Mouse (Mus musculus) neural tube, embryonic 12.5 days (tissue): ENCODE results near the gene Acot7. TPM values are rescaled to one million over a fixed set of nuclear protein-coding genes. Genes with fewer than 3 reads are reported as not detected.

Experiments
- ATAC-seq: fragments of 200-750 bp; cut with Nextera tagmentation; 2 replicates; pipeline ENCODE4 v1.8.0; 2017; ENCODE audit warnings: low read depth, mild to moderate bottlenecking, moderate TSS enrichment, moderate library complexity; ENCODE audit not compliant: low FRiP score
- H3K27ac ChIP-seq: fragments of 300-500 bp; sonication (generic); 2 replicates; pipeline ENCODE4 v1.5.1; 2016
- H3K27me3 ChIP-seq: fragments of 300-500 bp; sonication (generic); replicated peaks from 2 replicates; pipeline ENCODE4 v1.6.1; 2016; ENCODE audit warnings: mild to moderate bottlenecking
- H3K36me3 ChIP-seq: fragments of 300-500 bp; sonication (generic); 2 replicates; pipeline ENCODE4 v1.6.1; 2016; ENCODE audit warnings: mild to moderate bottlenecking
- H3K4me1 ChIP-seq: fragments of 300-500 bp; sonication (generic); 2 replicates; pipeline ENCODE4 v1.6.1; 2016
- H3K4me2 ChIP-seq: fragments of 300-500 bp; sonication (generic); replicated peaks from 2 replicates; pipeline ENCODE4 v1.6.1; 2016; ENCODE audit warnings: mild to moderate bottlenecking
- H3K4me3 ChIP-seq: fragments of 300-500 bp; sonication (generic); 2 replicates; pipeline ENCODE4 v1.5.1; 2016
- H3K9ac ChIP-seq: fragments of 300-500 bp; sonication (generic); 2 replicates; pipeline ENCODE4 v1.6.1; 2016; ENCODE audit warnings: mild to moderate bottlenecking
- H3K9me3 ChIP-seq: fragments of 300-500 bp; sonication (generic); 2 replicates; pipeline ENCODE4 v1.6.1; 2016; ENCODE audit warnings: mild to moderate bottlenecking
- WGBS: fragments of 180-500 bp; shearing (Covaris S2); methylation state at CpG from one replicate; pipeline ENCODE4 v1.1.7; 2016; 5-methylcytosine and 5-hydroxymethylcytosine counted together
- polyA plus RNA-seq: library from polyadenylated mRNA; unstranded; fragments of >200 nt; fragmentation: Nextera tagmentation; extraction: Ambion mirVana; gene quantifications from 2 replicates; pipeline ENCODE4 v1.2.1, GENCODE M21; 2016

Gene Acot7
- polyA plus RNA-seq, 1 experiment from 2014 or later: 213 TPM

DNA sequence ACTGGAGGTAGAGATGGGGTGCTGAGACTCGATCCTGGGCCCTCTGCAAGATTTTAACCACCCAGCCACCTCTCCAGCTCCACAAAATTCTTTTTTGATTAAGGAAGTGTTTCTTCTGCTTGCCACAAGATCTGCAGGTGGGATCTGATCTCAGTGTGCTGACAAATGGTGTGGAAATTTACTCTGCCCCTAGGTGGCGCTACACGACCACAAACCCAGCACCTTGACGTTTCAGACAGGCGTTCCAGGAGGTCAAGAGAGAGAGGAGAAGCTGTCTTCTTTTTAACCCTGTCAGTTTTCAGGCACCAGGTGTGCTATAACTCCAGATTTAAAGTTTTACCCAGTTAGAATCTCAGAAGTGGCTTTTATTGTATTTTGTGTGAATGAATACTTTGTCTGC lies 4.9 kb upstream of the Acot7 start:
- H3K27me3 ChIP-seq: peaks cover 15% of the 10 kb centered on the region
- no peak for ATAC-seq
- WGBS: 1% methylated on average over 5 of the region's 5 CpGs

DNA sequence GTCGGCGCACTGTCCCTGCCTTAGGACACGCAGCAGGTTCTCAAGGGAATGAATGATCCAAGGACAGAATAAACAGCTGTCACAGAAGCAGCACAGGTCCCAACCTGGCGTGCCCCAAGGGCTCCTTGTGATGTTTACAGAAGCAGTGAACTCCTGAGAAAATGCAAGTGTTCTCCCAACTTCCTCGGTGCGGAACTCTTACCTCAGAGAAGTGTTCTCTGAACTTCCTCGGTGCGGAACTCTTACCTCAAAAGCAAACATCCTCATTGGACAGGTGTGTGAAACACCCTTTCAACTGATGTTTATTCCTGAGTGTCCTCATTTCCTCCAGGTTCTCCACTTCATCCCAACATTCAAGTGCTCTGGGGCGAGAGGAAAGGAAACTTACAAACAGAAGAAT lies 4.0 kb upstream of the Acot7 start:
- Histone ChIP-seq H3K9ac (no peak overlapping the region), H3K4me3 (no peak overlapping the region), H3K27me3 (peaks cover 15% of the 10 kb centered on the region), H3K4me2 (no peak overlapping the region), H3K9me3 (no peaks in the 10 kb centered on the region), H3K4me1 (peaks cover 13% of the 10 kb centered on the region), H3K36me3 (no peaks in the 10 kb centered on the region), H3K27ac (no peak overlapping the region)
- ATAC-seq: no peak
- WGBS: 87% methylated on average over 9 of the region's 9 CpGs

More for the DNA sequence above, 4.9 kb upstream of the Acot7 start:
- Histone ChIP-seq H3K4me3 (no peak overlapping the region), H3K27ac (no peak overlapping the region), H3K9ac (no peak overlapping the region), H3K4me1 (peaks cover 7% of the 10 kb centered on the region; the same call in 1 of the 2 replicates), H3K4me2 (no peak overlapping the region), H3K36me3 (no peaks in the 10 kb centered on the region), H3K9me3 (no peaks in the 10 kb centered on the region)

DNA sequence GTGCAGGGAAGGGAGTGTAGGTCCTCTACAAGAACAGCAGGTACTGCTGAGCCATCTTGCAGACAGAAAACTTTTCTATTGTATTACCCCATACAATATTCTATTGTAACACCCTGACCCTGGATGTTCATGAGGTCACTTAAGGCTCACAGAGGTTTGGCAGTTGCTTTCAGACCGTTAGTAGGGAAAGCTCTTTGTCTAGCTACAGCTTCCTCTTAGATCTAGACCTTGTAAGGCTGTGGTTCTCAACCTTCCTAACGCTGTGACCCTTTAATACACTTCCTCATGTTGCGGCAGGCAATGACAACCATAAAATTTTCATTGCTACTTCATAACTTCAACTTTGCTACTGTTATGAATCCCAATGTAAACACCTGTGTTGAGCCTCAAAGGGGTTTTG lies 1.3 kb upstream of the Acot7 start:
- Histone ChIP-seq H3K4me2 (no peak overlapping the region), H3K27me3 (peaks cover 20% of the 10 kb centered on the region; the same call in 1 of the 2 replicates), H3K4me3 (no peak overlapping the region), H3K36me3 (no peaks in the 10 kb centered on the region), H3K9ac (no peak overlapping the region), H3K4me1 (peaks cover 29% of the 10 kb centered on the region), H3K9me3 (no peaks in the 10 kb centered on the region), H3K27ac (no peak overlapping the region)
- 79% methylated on average over 3 of the region's 3 CpGs for WGBS
- no peak for ATAC-seq

DNA sequence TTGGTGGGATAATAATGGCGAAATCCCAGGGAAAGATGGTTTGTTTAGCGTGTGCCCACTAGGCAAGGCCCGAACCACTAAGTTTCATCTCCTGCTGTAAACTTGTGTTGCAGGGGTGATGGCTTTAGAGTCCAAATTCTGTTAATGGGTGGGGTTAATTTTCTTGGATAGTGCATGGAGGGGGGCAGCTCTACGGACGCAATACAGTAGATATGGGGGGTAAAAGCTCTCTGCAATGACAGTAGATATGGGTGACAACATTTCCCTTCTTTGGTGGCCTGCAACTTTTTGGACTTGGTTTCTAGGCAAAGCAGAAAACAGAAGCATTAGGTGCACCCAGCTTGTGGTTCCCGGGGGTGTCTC lies 779 bp upstream of the Acot7 start:
- Histone ChIP-seq H3K4me2 (peak overlapping the region; percentile 96), H3K4me3 (peak overlapping the region; percentile 68), H3K4me1 (peaks cover 29% of the 10 kb centered on the region), H3K27ac (no peak overlapping the region), H3K36me3 (no peaks in the 10 kb centered on the region), H3K9ac (peak overlapping the region; percentile 85), H3K9me3 (no peaks in the 10 kb centered on the region), H3K27me3 (peaks cover 20% of the 10 kb centered on the region; the same call in 1 of the 2 replicates)
- WGBS: 73% methylated on average over 6 of the region's 6 CpGs
- ATAC-seq: no peak

DNA sequence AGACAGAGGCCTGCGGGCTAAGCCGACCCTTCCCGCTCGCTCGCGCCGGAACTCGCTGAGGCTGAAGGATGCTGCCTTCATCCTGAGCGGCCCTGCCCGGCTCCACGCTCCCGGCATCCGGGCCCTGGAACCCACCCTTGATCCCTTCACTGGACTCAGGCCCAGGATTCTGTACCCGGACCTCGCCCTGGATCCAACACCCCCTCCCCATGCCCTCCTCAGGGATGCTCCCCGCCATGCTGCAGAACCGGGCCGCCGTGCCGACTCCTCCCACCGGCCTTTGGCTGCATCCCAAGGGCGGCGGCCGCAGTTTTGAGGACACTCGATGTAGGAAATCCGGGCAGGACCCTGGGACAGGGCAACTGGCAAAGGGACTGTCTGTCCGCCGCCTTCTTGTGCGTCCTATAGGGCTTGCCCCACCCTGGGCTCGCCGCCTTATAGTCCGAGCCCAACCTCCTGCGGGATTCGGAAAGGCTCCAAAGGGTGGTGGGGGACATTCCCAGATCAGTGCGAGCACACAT lies 470 bp downstream of the Acot7 start:
- Histone ChIP-seq H3K36me3 (no peaks in the 10 kb centered on the region), H3K4me3 (peak overlapping the region; percentile 68), H3K4me1 (peaks cover 29% of the 10 kb centered on the region), H3K4me2 (peak overlapping the region; percentile 96), H3K9ac (peak overlapping the region; percentile 85), H3K27me3 (peaks cover 20% of the 10 kb centered on the region; the same call in 1 of the 2 replicates), H3K27ac (peak overlapping the region; percentile 37; the same call in 1 of the 2 replicates), H3K9me3 (no peaks in the 10 kb centered on the region)
- under 1% methylated on average over 35 of the region's 35 CpGs for WGBS
- peak; percentile 73 for ATAC-seq

DNA sequence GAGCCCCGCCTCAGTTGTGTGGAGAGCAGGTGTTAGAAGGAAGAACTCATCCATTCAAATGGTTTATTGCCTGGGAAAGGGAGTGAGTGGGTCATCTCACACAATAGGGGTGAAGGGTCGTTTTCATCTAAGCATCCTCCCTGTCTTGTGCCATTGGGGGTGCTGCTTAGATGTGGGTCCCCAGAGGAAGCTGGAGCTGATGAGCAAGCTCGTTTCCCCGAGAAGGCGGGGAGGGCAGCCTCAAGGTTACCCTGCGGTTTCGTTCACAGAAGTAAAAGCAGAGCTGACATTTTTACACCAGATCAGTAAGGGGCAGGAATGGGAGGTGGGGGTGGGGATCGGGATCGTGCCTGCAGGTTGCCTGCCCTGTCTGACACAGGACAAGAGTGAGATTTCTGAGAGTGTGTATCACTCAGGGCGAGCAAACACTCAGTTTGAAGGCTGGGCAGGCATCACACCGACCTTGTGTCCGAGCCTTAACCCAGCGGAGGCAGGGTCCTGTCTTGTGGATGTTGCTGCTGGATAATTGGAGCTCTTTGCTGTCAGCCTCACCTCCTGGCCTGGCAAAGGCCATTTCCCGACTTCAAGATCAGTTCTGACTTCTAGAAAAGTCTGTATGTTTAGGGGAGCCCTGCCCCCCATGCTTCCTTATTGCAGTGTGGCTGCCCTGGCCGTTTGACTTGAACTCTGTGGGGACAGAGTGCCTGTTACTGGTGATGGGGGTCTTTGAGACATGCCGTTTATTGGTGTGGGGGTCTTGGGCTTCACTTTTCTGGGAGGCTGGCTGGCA lies 1.2 kb downstream of the Acot7 start:
- peaks cover 20% of the 10 kb centered on the region; the same call in 1 of the 2 replicates for H3K27me3 ChIP-seq
- H3K9ac ChIP-seq: peak overlapping the region; percentile 85
- H3K9me3 ChIP-seq: no peaks in the 10 kb centered on the region
- peak overlapping the region; percentile 96 for H3K4me2 ChIP-seq
- H3K27ac ChIP-seq: peak overlapping the region; percentile 2; the same call in 1 of the 2 replicates
- 12% methylated on average over 16 of the region's 16 CpGs for WGBS
- H3K4me1 ChIP-seq: peaks cover 29% of the 10 kb centered on the region
- H3K4me3 ChIP-seq: peak overlapping the region; percentile 68
- no peak for ATAC-seq
- H3K36me3 ChIP-seq: no peaks in the 10 kb centered on the region

DNA sequence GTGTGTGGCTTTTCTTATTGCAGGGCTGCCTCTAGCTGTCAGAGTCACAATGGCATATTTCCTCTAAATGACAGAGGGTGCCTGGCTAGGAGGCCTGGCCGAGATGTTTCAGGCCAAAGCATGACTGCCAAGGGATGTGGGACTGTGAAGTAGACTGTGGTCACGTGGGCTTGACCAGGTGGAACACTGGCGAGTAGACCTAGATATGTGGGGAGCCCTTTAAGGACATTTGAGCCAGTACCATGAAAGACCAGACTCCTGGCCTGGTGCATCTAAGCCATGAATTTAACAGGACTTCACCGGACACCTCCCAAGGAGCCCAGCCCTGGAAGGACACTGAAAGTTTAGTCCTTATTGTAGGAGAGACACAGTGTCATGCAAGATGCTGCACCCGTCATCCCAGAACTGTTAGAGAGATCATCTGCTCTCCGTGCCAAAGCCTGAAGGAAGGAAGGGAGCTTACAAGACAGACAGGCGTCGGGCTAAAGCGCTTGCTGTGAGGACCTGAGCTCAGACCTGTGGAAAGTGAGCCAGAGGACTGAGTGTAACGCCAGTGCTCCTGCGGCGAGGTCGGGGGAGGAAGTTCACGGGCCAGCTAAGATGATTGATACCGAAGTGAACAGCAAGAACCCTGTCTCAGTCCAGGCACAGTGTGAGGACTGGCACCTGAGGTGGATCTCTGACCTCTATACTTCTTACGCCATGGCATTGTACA lies 2.2 kb downstream of the Acot7 start:
- peaks cover 29% of the 10 kb centered on the region for H3K4me1 ChIP-seq
- H3K36me3 ChIP-seq: no peaks in the 10 kb centered on the region
- H3K9ac ChIP-seq: 0 out of 2 replicates have a peak overlapping the region, but pooled peaks have one; percentile 85
- no peak overlapping the region for H3K4me3 ChIP-seq
- WGBS: 83% methylated on average over 16 of the region's 16 CpGs
- H3K27ac ChIP-seq: no peak overlapping the region
- 0 out of 2 replicates have a peak, but pooled peaks cover 13% of the 10 kb centered on the region for H3K27me3 ChIP-seq
- peak overlapping the region; percentile 96 for H3K4me2 ChIP-seq
- H3K9me3 ChIP-seq: no peaks in the 10 kb centered on the region
- ATAC-seq: no peak

DNA sequence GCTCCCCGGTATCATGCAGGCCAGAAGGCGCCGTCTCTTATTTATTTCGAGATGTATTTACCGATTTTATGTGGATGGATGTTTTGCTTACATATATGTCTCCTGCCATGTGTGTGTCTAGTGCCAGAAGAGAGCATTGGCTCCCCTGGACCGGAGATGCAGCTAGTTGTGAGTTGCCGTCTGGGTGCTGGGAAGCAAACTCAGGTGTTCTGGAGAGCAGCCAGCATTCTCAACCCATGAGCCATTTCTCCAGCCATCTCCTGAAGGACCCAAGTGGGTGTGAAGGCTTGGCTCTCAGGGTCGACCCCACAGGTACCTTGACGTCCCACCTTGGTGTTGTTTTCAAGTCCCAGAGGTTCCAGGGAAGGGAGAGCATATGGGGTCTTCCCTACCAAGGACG lies 4.3 kb downstream of the Acot7 start:
- no peak overlapping the region for H3K9ac ChIP-seq
- H3K4me3 ChIP-seq: no peak overlapping the region
- WGBS: 91% methylated on average over 10 of the region's 10 CpGs
- no peaks in the 10 kb centered on the region for H3K36me3 ChIP-seq
- peaks cover 44% of the 10 kb centered on the region for H3K4me1 ChIP-seq
- no peak for ATAC-seq
- no peaks in the 10 kb centered on the region for H3K9me3 ChIP-seq
- no peak overlapping the region for H3K4me2 ChIP-seq
- H3K27me3 ChIP-seq: 0 out of 2 replicates have a peak, but pooled peaks cover 5% of the 10 kb centered on the region
- no peak overlapping the region for H3K27ac ChIP-seq

DNA sequence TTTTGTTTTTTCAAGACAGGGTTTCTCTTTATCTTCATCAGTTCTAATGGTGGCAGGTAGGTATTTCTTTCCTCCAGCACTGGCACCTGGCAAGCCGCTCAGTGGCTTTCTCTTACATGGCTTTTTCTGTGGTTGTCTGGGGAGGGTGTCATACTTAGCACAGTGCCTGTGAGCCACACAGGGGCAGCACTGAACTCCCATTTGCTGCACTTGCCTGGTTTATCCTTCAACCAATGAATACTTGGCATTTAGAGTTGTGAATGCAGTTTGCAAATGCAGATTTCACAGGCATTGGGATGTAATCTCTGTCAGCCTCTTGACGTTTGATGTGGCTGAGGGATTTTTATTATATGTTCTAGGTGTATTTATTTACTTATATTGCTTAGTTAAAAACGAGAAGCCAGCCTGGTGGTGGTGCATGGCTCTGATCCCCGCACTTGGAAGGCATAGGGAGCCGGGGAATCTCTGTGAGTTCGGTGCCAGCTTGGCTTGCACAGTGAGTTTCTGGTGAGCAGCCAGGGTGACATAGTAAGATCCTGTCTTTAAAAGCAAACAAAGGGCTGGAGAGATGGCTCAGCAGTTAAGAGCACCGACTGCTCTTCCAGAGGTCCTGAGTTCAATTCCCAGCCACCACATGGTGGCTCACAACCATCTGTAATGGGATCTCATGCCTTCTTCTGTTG lies 6.6 kb downstream of the Acot7 start:
- Histone ChIP-seq H3K9me3 (no peaks in the 10 kb centered on the region), H3K27ac (no peak overlapping the region), H3K4me3 (no peak overlapping the region), H3K4me1 (peaks cover 27% of the 10 kb centered on the region), H3K9ac (no peak overlapping the region), H3K27me3 (no peaks in the 10 kb centered on the region), H3K4me2 (no peak overlapping the region), H3K36me3 (no peaks in the 10 kb centered on the region)
- WGBS: 71% methylated on average over 7 of the region's 7 CpGs
- no peak for ATAC-seq

DNA sequence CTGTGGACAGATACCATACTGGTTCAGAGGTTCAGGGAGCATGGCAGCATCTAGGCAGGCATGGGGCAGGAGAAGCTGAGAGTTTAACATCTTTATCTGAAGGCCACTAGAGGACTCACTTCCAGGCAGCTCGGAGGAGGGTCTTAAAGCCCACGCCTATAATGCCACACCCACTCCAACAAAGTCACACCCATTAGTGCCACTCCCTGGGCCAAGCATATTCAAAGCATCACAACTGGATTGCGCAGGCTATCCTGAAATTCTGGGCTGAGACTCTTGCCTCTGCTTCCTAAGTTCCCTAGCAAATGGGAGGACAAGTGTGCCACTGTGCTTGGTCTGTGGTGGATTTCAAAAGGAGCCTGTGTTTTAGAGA lies 7.2 kb downstream of the Acot7 start:
- H3K4me1 ChIP-seq: peaks cover 21% of the 10 kb centered on the region
- peak; percentile 17; the same call in 1 of the 2 replicates for ATAC-seq
- no peaks in the 10 kb centered on the region for H3K36me3 ChIP-seq
- H3K4me2 ChIP-seq: peak overlapping the region; percentile 46
- H3K9me3 ChIP-seq: no peaks in the 10 kb centered on the region
- 6% methylated on average over 3 of the region's 3 CpGs for WGBS
- 0 out of 2 replicates have a peak overlapping the region, but pooled peaks have one; percentile 47 for H3K9ac ChIP-seq
- H3K4me3 ChIP-seq: no peak overlapping the region
- H3K27ac ChIP-seq: no peak overlapping the region
- H3K27me3 ChIP-seq: no peaks in the 10 kb centered on the region

DNA sequence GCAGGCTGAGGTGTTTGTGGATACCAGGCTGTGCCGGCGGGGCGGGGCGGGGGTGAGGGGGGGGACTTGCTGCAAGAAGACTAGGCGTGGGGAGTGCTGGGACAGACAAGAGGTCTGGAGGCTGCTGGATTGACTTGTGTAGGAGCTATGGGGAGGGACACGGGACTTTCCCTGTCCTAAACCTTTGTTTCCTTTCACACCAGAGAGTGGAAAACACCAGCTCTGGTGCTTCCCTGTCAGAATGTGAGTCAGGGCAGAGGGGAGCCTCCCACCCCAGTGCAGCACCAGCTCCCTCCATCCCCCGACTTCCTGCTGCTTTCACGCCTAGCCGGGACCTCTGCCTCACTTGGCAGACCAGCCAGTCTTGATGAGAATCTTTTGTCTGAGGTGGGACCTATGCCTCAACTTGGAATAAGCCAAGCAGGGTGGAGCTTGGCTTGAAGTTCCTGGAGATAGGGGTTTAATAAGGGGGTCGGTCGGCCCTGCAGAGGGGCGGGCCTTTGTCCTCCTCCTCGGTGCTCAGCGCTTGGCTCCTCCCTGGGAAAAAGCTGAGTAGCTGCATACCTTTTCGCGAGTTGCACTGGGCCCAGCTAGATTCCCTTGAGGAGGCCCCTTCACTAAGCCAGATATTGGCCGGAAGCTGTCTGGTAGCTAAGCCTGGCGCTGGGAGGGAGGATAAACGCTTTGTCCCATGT lies 7.7 kb downstream of the Acot7 start:
- H3K36me3 ChIP-seq: no peaks in the 10 kb centered on the region
- H3K4me1 ChIP-seq: peaks cover 17% of the 10 kb centered on the region
- peak overlapping the region; percentile 46 for H3K4me2 ChIP-seq
- H3K9me3 ChIP-seq: no peaks in the 10 kb centered on the region
- H3K27me3 ChIP-seq: no peaks in the 10 kb centered on the region
- peak; percentile 58; the same call in 1 of the 2 replicates for ATAC-seq
- H3K4me3 ChIP-seq: no peak overlapping the region
- 8% methylated on average over 19 of the region's 19 CpGs for WGBS
- 0 out of 2 replicates have a peak overlapping the region, but pooled peaks have one; percentile 47 for H3K9ac ChIP-seq
- peak overlapping the region; percentile 15; the same call in 1 of the 2 replicates for H3K27ac ChIP-seq
